Mouse (Mus musculus): ENCODE results near the gene Dgkd. TPM values are rescaled to one million over a fixed set of nuclear protein-coding genes. Genes with fewer than 3 reads are reported as not detected.
A peak's percentile ranks its signal among the peaks of the same experiment; 100 is the strongest.

Gene Dgkd
- total RNA-seq, 2 experiments from 2014 or later = 29.5 to 32.7 TPM

DNA sequence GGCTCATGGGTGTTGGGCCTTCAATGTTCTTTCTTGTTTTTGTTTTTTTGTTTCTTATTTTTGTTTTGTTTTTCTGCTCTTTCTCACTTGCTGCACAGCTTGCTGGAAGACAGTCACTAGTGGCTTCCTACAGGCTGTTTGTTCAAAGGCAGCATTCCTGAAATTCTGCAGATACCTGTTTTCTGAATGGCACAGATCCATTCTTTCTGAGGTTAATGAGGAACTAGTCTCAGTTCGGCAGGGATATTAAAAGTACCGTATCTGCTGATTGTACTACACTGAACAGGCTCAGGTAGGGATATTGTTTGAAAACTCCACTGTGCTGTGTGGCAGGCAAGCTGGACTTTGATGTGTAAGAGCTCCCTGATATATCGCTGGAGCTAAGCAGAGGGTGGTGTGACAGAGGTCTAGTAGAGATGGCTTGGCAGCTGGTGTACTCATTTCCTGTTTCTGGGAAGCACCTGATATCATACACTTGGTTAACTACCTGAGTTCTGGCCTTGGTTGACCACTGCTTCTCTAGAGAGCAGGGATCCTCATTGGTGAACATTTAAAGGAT, 67.0 kb downstream of the Dgkd start:
- DNase-seq = peak in 1 of 2 experiments; percentile 2
- intact Hi-C loops (cut with DNase I) = no loop called here

- DNase-seq = peak in 1 of 2 experiments; percentile 37
- intact Hi-C loops (cut with DNase I) = no loop called here
Observed at GRCm38 (mm10) chr1:87922666-87923065, 69.6 kb downstream of the Dgkd start.

GRCm38 (mm10) chr1:87924888-87925287, 71.8 kb downstream of the Dgkd start:
- intact Hi-C loops (cut with DNase I) = loop anchor here (5.0 kb wide), 1 partner anchor 158 kb away; no protein-coding TSS in a partner anchor
- no peak for DNase-seq

DNA sequence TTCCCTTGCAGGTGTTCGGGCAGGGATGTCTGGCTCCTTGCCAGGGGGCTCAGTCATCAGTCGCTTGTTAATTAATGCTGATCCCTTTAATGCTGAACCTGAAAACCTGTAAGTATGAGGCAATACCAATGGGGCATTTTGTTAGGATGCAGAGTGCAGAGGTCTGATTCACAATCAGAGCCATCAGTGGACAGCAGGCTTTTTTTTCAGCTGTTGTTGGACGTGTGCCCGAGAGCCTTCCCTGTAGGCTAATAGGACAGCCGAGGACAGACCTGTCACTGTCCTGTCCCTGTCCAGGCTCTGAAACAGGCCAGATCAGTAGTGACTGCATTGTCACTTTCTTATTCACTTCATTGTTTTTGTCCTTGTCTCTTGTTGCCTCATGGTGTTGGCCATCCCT, 76.6 kb downstream of the Dgkd start:
- peak in 1 of 2 experiments; percentile 15 for DNase-seq
- intact Hi-C loops (cut with DNase I) = loop anchor here (5.0 kb wide), 1 partner anchor 162 kb away; no protein-coding TSS in a partner anchor

DNA sequence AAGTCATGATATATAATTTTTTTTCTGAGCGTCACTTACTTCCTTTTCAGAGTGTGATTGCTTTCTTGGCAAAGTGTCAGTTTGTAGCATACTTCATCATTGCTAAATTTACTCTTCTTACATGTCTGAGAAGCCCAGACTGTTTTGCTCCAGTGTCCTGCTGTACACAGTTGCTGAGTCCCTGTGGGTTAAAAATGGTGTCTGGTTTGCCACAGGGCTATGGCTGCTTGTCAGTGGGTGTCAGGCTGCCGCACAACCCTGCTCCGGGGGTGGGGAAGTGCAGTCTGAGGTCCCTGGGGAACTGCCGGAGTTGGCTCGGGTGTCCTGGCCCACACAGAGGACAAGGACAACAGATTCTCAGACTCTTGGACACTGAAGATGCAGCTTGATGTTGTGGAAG, 80.0 kb downstream of the Dgkd start:
- intact Hi-C loops (cut with DNase I) = no loop called here

DNA sequence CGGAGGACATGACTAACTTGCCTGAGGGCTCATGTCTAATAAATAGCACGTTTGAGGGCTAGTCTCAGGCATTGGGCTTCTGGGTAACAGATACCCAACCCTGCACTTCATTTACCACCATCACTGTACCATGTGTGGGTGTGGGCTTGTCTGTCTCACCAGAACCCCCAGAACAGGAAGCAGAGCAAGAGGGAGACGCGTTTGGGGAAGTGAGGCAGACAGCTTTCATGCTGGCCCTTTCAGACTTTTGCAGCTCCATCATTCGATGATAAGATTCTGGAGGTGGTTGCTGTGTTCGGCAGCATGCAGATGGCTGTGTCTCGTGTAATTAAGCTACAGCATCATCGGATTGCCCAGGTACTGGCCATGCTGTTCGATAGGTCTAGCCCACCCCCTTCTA, 82.0 kb downstream of the Dgkd start:
- intact Hi-C loops (cut with DNase I) = no loop called here
- no peak for DNase-seq

More for the DNA sequence above, 80.0 kb downstream of the Dgkd start:
- DNase-seq = peak in 1 of 2 experiments; percentile 11

- intact Hi-C loops (cut with DNase I) = no loop called here
Observed at GRCm38 (mm10) chr1:87935546-87935945, 82.5 kb downstream of the Dgkd start.

GRCm38 (mm10) chr1:87936075-87936474, 83.0 kb downstream of the Dgkd start:
- intact Hi-C loops (cut with DNase I) = no loop called here
- DNase-seq = no peak

More at GRCm38 (mm10) chr1:87935546-87935945, 82.5 kb downstream of the Dgkd start:
- DNase-seq = no peak

- intact Hi-C loops (cut with DNase I) = no loop called here
- DNase-seq = no peak
Observed at GRCm38 (mm10) chr1:87936516-87936915, 83.4 kb downstream of the Dgkd start.

DNA sequence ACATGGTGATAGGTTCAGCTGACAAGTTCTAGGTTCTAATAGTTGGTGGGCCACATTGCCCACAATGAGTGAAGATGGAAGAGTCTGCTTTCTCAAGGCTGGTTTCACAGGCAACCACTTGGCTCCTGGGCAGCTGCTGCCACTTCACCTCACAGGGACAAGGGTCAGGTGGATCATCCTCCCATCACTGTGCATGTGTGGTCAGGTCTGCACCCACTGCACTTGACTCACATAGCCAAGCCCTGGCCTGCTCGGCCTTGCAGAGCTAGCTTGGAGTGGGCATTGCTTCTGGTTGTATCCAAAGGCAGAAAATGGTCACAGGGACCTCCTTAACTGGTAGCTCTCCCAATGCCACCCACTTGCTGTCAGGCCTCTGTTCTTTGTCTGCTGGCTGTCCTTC, 88.7 kb downstream of the Dgkd start:
- no peak for DNase-seq
- intact Hi-C loops (cut with DNase I) = loop anchor here (10.0 kb wide), 1 partner anchor 497 kb away; no protein-coding TSS in a partner anchor

- DNase-seq = no peak
- intact Hi-C loops (cut with DNase I) = loop anchor here (10.0 kb wide), 1 partner anchor 503 kb away; no protein-coding TSS in a partner anchor
Observed at GRCm38 (mm10) chr1:87947681-87948091, 94.6 kb downstream of the Dgkd start.

- intact Hi-C loops (cut with DNase I) = no loop called here
- no peak for DNase-seq
Observed at GRCm38 (mm10) chr1:87951641-87952040, 98.6 kb downstream of the Dgkd start.

DNA sequence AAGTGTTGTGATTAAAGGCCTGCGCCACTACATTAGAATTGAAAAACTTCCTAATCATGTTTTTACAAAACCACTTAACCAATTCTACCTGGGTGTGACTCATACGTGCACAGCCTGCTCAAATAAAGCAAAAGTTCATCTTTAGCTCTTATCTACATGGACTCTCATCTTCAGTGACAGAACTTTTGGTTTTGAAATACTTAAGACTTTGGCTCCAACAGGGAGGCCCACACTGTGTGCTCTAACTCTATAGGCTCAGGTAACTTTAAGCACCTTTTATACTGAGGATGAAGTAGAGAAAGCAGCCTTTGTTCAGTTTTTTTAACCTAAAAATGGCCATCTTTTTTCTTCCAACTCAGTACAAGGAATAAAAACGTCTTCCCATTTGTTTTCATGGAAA, 100.0 kb downstream of the Dgkd start:
- no peak for DNase-seq
- intact Hi-C loops (cut with DNase I) = no loop called here

GRCm38 (mm10) chr1:87958931-87959330, 105.8 kb downstream of the Dgkd start:
- DNase-seq = no peak
- intact Hi-C loops (cut with DNase I) = no loop called here

DNA sequence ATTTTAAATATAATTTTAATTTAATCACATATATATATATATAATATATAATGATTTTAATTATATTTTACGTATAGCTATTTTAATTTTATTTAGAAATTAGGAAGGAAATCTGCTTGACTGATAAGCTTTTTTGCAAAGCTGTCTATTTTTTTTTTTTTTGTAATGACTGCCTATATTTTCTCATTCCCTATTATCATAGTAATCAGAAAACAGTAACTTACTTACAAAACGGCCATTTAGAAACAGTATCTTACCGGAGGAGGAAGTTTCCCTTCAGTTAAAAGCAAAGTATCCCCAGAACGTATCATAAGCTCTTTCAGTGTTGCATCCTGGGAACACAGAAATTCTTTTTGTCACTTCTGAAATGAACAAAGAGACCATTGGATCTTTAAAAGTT, 106.4 kb downstream of the Dgkd start:
- DNase-seq = no peak
- intact Hi-C loops (cut with DNase I) = no loop called here

DNA sequence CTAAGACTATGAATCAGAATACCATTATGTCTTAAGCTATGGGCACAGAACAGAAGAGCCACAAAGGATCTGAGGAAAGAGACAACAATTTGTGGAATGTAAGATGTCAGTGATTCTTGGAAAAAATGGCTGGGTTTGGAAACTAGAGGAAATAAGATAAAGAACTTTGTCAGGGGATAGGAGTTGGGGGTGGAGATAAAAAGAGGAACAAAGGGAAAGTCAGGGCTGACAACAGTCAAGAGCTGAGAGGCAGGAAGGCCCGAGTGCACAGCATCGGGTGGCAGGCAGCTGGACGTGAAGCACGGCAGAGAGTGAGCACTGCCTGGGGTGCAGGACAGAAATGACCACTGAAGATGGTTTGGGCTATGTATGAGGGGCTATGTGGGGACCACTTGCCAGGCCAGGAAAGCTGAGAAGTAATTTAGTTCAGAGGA, 106.9 kb downstream of the Dgkd start:
- no peak for DNase-seq
- intact Hi-C loops (cut with DNase I) = no loop called here

DNA sequence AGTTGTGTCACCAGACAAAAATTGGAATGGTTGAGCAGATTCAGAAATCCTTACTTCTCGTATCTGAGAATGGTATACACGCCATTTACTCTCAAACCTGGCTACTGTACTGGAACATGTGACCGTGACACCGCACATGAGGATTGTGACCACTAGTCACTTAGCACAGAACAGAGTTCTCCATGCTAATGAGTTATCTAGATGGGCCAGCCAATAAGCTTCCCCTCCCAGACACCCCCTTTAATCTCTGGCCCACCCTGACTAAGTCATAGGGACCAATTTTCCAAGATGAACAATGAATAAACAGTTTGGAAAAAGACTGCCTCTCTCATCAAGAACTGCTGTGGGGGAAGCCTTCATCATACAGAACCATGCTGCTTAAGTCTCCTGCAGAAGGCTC, 107.7 kb downstream of the Dgkd start:
- intact Hi-C loops (cut with DNase I) = no loop called here
- DNase-seq = no peak

- DNase-seq = no peak
- intact Hi-C loops (cut with DNase I) = no loop called here
Observed at GRCm38 (mm10) chr1:87961459-87962167, 108.5 kb downstream of the Dgkd start.

DNA sequence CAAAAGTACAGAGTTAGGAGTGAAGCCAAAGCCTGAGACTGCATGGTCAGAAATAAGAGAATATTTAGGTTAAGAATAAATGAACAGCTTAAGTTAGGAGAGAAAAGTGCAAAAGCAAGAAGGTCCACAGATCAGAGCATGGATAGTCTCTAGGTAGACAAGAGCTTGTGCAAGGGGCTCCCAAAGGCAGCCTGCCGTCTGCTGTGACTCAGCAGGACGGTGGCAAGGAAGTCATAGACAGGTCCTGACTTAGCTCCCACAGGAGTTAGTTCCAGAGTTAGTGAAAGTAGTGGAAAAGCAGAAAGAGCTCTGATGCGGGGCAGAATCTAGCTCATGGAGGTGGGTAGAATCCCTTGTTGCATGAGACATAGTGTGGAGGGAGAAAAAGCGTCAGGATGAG, 117.3 kb downstream of the Dgkd start:
- intact Hi-C loops (cut with DNase I) = no loop called here
- no peak for DNase-seq

- no peak for DNase-seq
- intact Hi-C loops (cut with DNase I) = loop anchor here (10.0 kb wide), 1 partner anchor 557 kb away; no protein-coding TSS in a partner anchor
Observed at GRCm38 (mm10) chr1:87982291-87982690, 129.2 kb downstream of the Dgkd start.

- DNase-seq = no peak
- intact Hi-C loops (cut with DNase I) = no loop called here
Observed at GRCm38 (mm10) chr1:87992716-87993115, 139.6 kb downstream of the Dgkd start.

Measured in gastrocnemius, postnatal 36 days (tissue).